ENCODE assay signal across 8 mouse cellular contexts in genomic region chr7:105752716-105753115, GRCm38 (mm10). TPM values are rescaled to one million over a fixed set of nuclear protein-coding genes. Genes with fewer than 3 reads are reported as not detected.
DNase-seq lines count a peak whose midpoint lies in the region; ATAC-seq lines count a peak whose summit lies in the region.

No protein-coding gene starts in this region.

- ATAC-seq in hindbrain, embryonic 12.5 days (ENCODE audit: low FRiP score), result peak; percentile 5; the same call in 1 of the 2 replicates
- peak; percentile 14; the same call in 1 of the 2 replicates for ATAC-seq in midbrain, embryonic 12.5 days (ENCODE audit: low FRiP score, low read depth)
- ATAC-seq in midbrain, embryonic 11.5 days (ENCODE audit: low FRiP score), result no peak; the same call in 1 of the 2 replicates
- ATAC-seq in forebrain, embryonic 15.5 days (replicated peaks), result peak; percentile 14
- ATAC-seq in neural tube, embryonic 13.5 days (ENCODE audit: low read depth), result peak; percentile 24

- H3K27me3 ChIP-seq in hindbrain, embryonic 12.5 days, result no peaks in the 10 kb centered on the region
- no peaks in the 10 kb centered on the region for H3K27me3 ChIP-seq in hindbrain, embryonic 10.5 days (ENCODE audit: insufficient read depth, poor library complexity, severe bottlenecking)
- no peaks in the 10 kb centered on the region for H3K27me3 ChIP-seq in midbrain, embryonic 12.5 days
- H3K27me3 ChIP-seq in midbrain, embryonic 11.5 days (ENCODE audit: control insufficient read depth, insufficient read depth, low read length), result no peaks in the 10 kb centered on the region
- H3K27me3 ChIP-seq in forebrain, embryonic 15.5 days, result no peaks in the 10 kb centered on the region
- H3K27me3 ChIP-seq in neural tube, embryonic 13.5 days, result no peaks in the 10 kb centered on the region

- 91% methylated on average over 2 of the region's 2 CpGs for WGBS in hindbrain, embryonic 12.5 days
- 82% methylated on average over 2 of the region's 2 CpGs for WGBS in hindbrain, embryonic 10.5 days
- 92% methylated on average over 2 of the region's 2 CpGs for WGBS in midbrain, embryonic 12.5 days
- WGBS in midbrain, embryonic 11.5 days, result 90% methylated on average over 2 of the region's 2 CpGs
- 89% methylated on average over 2 of the region's 2 CpGs for WGBS in forebrain, embryonic 15.5 days
- WGBS in neural tube, embryonic 13.5 days, result 95% methylated on average over 2 of the region's 2 CpGs

- H3K27ac ChIP-seq in hindbrain, embryonic 12.5 days, result 0 out of 2 replicates have a peak overlapping the region, but pooled peaks have one; percentile 31
- no peak overlapping the region for H3K27ac ChIP-seq in hindbrain, embryonic 10.5 days
- H3K27ac ChIP-seq in midbrain, embryonic 12.5 days (replicated peaks), result peak overlapping the region; percentile 43; the same call in 1 of the 2 replicates
- H3K27ac ChIP-seq in midbrain, embryonic 11.5 days (ENCODE audit: low read depth, low read length), result no peak overlapping the region
- no peak overlapping the region; the same call in 1 of the 2 replicates for H3K27ac ChIP-seq in forebrain, embryonic 15.5 days (replicated peaks)
- H3K27ac ChIP-seq in neural tube, embryonic 13.5 days (replicated peaks), result peak overlapping the region; percentile 46; the same call in 1 of the 2 replicates

- no peak overlapping the region for H3K4me2 ChIP-seq in hindbrain, embryonic 12.5 days (replicated peaks)
- H3K4me2 ChIP-seq in midbrain, embryonic 12.5 days (replicated peaks), result no peak overlapping the region
- no peak overlapping the region for H3K4me2 ChIP-seq in midbrain, embryonic 11.5 days
- H3K4me2 ChIP-seq in forebrain, embryonic 15.5 days (replicated peaks), result no peak overlapping the region
- no peak overlapping the region for H3K4me2 ChIP-seq in neural tube, embryonic 13.5 days

- H3K36me3 ChIP-seq in hindbrain, embryonic 12.5 days, result peaks cover 68% of the 10 kb centered on the region
- peaks cover 76% of the 10 kb centered on the region for H3K36me3 ChIP-seq in hindbrain, embryonic 10.5 days
- peaks cover 61% of the 10 kb centered on the region for H3K36me3 ChIP-seq in midbrain, embryonic 12.5 days
- H3K36me3 ChIP-seq in midbrain, embryonic 11.5 days (ENCODE audit: control insufficient read depth, insufficient read depth, low read length), result peaks cover 24% of the 10 kb centered on the region
- H3K36me3 ChIP-seq in forebrain, embryonic 15.5 days, result peaks cover 68% of the 10 kb centered on the region
- H3K36me3 ChIP-seq in neural tube, embryonic 13.5 days, result peaks cover 69% of the 10 kb centered on the region

- no peak overlapping the region for H3K9ac ChIP-seq in hindbrain, embryonic 12.5 days
- no peak overlapping the region for H3K9ac ChIP-seq in midbrain, embryonic 12.5 days (replicated peaks)
- no peak overlapping the region for H3K9ac ChIP-seq in midbrain, embryonic 11.5 days (ENCODE audit: low read length)
- no peak overlapping the region for H3K9ac ChIP-seq in forebrain, embryonic 15.5 days (replicated peaks)
- no peak overlapping the region for H3K9ac ChIP-seq in neural tube, embryonic 13.5 days

- no peaks in the 10 kb centered on the region for H3K9me3 ChIP-seq in hindbrain, embryonic 12.5 days (replicated peaks)
- H3K9me3 ChIP-seq in hindbrain, embryonic 10.5 days, result no peaks in the 10 kb centered on the region
- H3K9me3 ChIP-seq in midbrain, embryonic 12.5 days, result no peaks in the 10 kb centered on the region
- H3K9me3 ChIP-seq in midbrain, embryonic 11.5 days (ENCODE audit: control insufficient read depth, low read length), result no peaks in the 10 kb centered on the region
- no peaks in the 10 kb centered on the region for H3K9me3 ChIP-seq in forebrain, embryonic 15.5 days
- no peaks in the 10 kb centered on the region for H3K9me3 ChIP-seq in neural tube, embryonic 13.5 days

- H3K4me1 ChIP-seq in hindbrain, embryonic 12.5 days, result peaks cover 14% of the 10 kb centered on the region
- H3K4me1 ChIP-seq in hindbrain, embryonic 10.5 days (replicated peaks), result peaks cover 19% of the 10 kb centered on the region
- H3K4me1 ChIP-seq in midbrain, embryonic 12.5 days, result peaks cover 14% of the 10 kb centered on the region
- peaks cover 8% of the 10 kb centered on the region for H3K4me1 ChIP-seq in midbrain, embryonic 11.5 days (ENCODE audit: control insufficient read depth, insufficient read depth, low read length)
- peaks cover 17% of the 10 kb centered on the region for H3K4me1 ChIP-seq in forebrain, embryonic 15.5 days
- peaks cover 24% of the 10 kb centered on the region for H3K4me1 ChIP-seq in neural tube, embryonic 13.5 days (replicated peaks)

- no peak overlapping the region for H3K4me3 ChIP-seq in hindbrain, embryonic 12.5 days
- H3K4me3 ChIP-seq in hindbrain, embryonic 10.5 days, result no peak overlapping the region
- no peak overlapping the region for H3K4me3 ChIP-seq in midbrain, embryonic 12.5 days
- no peak overlapping the region for H3K4me3 ChIP-seq in midbrain, embryonic 11.5 days (ENCODE audit: low read depth, low read length)
- H3K4me3 ChIP-seq in forebrain, embryonic 15.5 days, result no peak overlapping the region
- no peak overlapping the region for H3K4me3 ChIP-seq in neural tube, embryonic 13.5 days

- no peak for DNase-seq in hindbrain, embryonic 10.5 days (ENCODE audit: low spot score)
- no peak for DNase-seq in midbrain, embryonic 11.5 days (ENCODE audit: low spot score, missing footprints)
- DNase-seq in embryo, embryonic 11 days, result no peak
- DNase-seq in c-Kit-positive CD71-positive TER-119-positive erythroid progenitor cells, embryonic 14.5 days (ENCODE audit: low spot score), result no peak

RNA-seq across cellular contexts. Expression of gene Tpp1, which starts 0.7 kb away (rescaled TPM):
- 47.4 and 49.5 TPM in 2 replicates for polyA plus RNA-seq in hindbrain, embryonic 12.5 days (2016; fragmentation: Nextera tagmentation; extraction: Ambion mirVana)
- polyA plus RNA-seq in hindbrain, embryonic 10.5 days (2016; fragmentation: Nextera tagmentation; extraction: Ambion mirVana), result 57.8 and 59.2 TPM in 2 replicates
- 44.4 and 56.7 TPM in 2 replicates for polyA plus RNA-seq in midbrain, embryonic 12.5 days (2016; fragmentation: Nextera tagmentation; extraction: Ambion mirVana)
- polyA plus RNA-seq in midbrain, embryonic 11.5 days (2014; fragmentation: Nextera tagmentation; extraction: Ambion mirVana), result 54.1 and 57.9 TPM in 2 replicates
- 33.9 and 35.1 TPM in 2 replicates for polyA plus RNA-seq in forebrain, embryonic 15.5 days (2015; fragmentation: Nextera tagmentation; extraction: Ambion mirVana)
- polyA plus RNA-seq in neural tube, embryonic 13.5 days (2015; fragmentation: Nextera tagmentation; extraction: Ambion mirVana), result 48.4 and 49.2 TPM in 2 replicates

RNA-seq across cellular contexts. Expression of gene Taf10, which starts 8.6 kb away (rescaled TPM):
- polyA plus RNA-seq in hindbrain, embryonic 12.5 days (2016; fragmentation: Nextera tagmentation; extraction: Ambion mirVana), result 146 and 171 TPM in 2 replicates
- polyA plus RNA-seq in hindbrain, embryonic 10.5 days (2016; fragmentation: Nextera tagmentation; extraction: Ambion mirVana), result 177 and 188 TPM in 2 replicates
- polyA plus RNA-seq in midbrain, embryonic 12.5 days (2016; fragmentation: Nextera tagmentation; extraction: Ambion mirVana), result 164 and 185 TPM in 2 replicates
- polyA plus RNA-seq in midbrain, embryonic 11.5 days (2014; fragmentation: Nextera tagmentation; extraction: Ambion mirVana), result 163 and 195 TPM in 2 replicates
- 106 and 114 TPM in 2 replicates for polyA plus RNA-seq in forebrain, embryonic 15.5 days (2015; fragmentation: Nextera tagmentation; extraction: Ambion mirVana)
- 121 TPM in 2 replicates for polyA plus RNA-seq in neural tube, embryonic 13.5 days (2015; fragmentation: Nextera tagmentation; extraction: Ambion mirVana)

RNA-seq across cellular contexts. Expression of gene Rrp8, which starts 15.5 kb away (rescaled TPM):
- polyA plus RNA-seq in hindbrain, embryonic 12.5 days (2016; fragmentation: Nextera tagmentation; extraction: Ambion mirVana), result 32.7 and 36.6 TPM in 2 replicates
- polyA plus RNA-seq in hindbrain, embryonic 10.5 days (2016; fragmentation: Nextera tagmentation; extraction: Ambion mirVana), result 33.6 and 36.2 TPM in 2 replicates
- 40.1 and 41.7 TPM in 2 replicates for polyA plus RNA-seq in midbrain, embryonic 12.5 days (2016; fragmentation: Nextera tagmentation; extraction: Ambion mirVana)
- 41.2 and 45.0 TPM in 2 replicates for polyA plus RNA-seq in midbrain, embryonic 11.5 days (2014; fragmentation: Nextera tagmentation; extraction: Ambion mirVana)
- 24.4 and 25.8 TPM in 2 replicates for polyA plus RNA-seq in forebrain, embryonic 15.5 days (2015; fragmentation: Nextera tagmentation; extraction: Ambion mirVana)
- polyA plus RNA-seq in neural tube, embryonic 13.5 days (2015; fragmentation: Nextera tagmentation; extraction: Ambion mirVana), result 26.0 and 26.3 TPM in 2 replicates

RNA-seq across cellular contexts. Expression of gene Ilk, which starts 16.3 kb away (rescaled TPM):
- polyA plus RNA-seq in hindbrain, embryonic 12.5 days (2016; fragmentation: Nextera tagmentation; extraction: Ambion mirVana), result 216 and 226 TPM in 2 replicates
- 234 and 240 TPM in 2 replicates for polyA plus RNA-seq in hindbrain, embryonic 10.5 days (2016; fragmentation: Nextera tagmentation; extraction: Ambion mirVana)
- polyA plus RNA-seq in midbrain, embryonic 12.5 days (2016; fragmentation: Nextera tagmentation; extraction: Ambion mirVana), result 200 and 212 TPM in 2 replicates
- 238 and 241 TPM in 2 replicates for polyA plus RNA-seq in midbrain, embryonic 11.5 days (2014; fragmentation: Nextera tagmentation; extraction: Ambion mirVana)
- polyA plus RNA-seq in forebrain, embryonic 15.5 days (2015; fragmentation: Nextera tagmentation; extraction: Ambion mirVana), result 197 and 205 TPM in 2 replicates
- 215 and 225 TPM in 2 replicates for polyA plus RNA-seq in neural tube, embryonic 13.5 days (2015; fragmentation: Nextera tagmentation; extraction: Ambion mirVana)

RNA-seq across cellular contexts. Expression of gene Dchs1, which starts 34.7 kb away (rescaled TPM):
- polyA plus RNA-seq in hindbrain, embryonic 12.5 days (2016; fragmentation: Nextera tagmentation; extraction: Ambion mirVana), result 26.9 and 28.6 TPM in 2 replicates
- 9.3 and 13.4 TPM in 2 replicates for polyA plus RNA-seq in hindbrain, embryonic 10.5 days (2016; fragmentation: Nextera tagmentation; extraction: Ambion mirVana)
- 22.0 and 23.9 TPM in 2 replicates for polyA plus RNA-seq in midbrain, embryonic 12.5 days (2016; fragmentation: Nextera tagmentation; extraction: Ambion mirVana)
- 10.7 and 12.7 TPM in 2 replicates for polyA plus RNA-seq in midbrain, embryonic 11.5 days (2014; fragmentation: Nextera tagmentation; extraction: Ambion mirVana)
- 20.3 and 22.0 TPM in 2 replicates for polyA plus RNA-seq in forebrain, embryonic 15.5 days (2015; fragmentation: Nextera tagmentation; extraction: Ambion mirVana)
- polyA plus RNA-seq in neural tube, embryonic 13.5 days (2015; fragmentation: Nextera tagmentation; extraction: Ambion mirVana), result 13.5 and 14.7 TPM in 2 replicates

Comparison
In these comparisons a context has a peak if more than half of its experiments do, and no peak if none do; other contexts are left out.
1. H3K27ac ChIP-seq: peak in hindbrain, embryonic 12.5 days (single experiment), midbrain, embryonic 12.5 days (single experiment) and neural tube, embryonic 13.5 days (single experiment); none in hindbrain, embryonic 10.5 days (single experiment), midbrain, embryonic 11.5 days (single experiment) and forebrain, embryonic 15.5 days (single experiment).